Mouse (Mus musculus): ENCODE measurements around the gene Ntn1. TPM values are rescaled to one million over a fixed set of nuclear protein-coding genes. Genes with fewer than 3 reads are reported as not detected.

Gene Ntn1
- polyA plus RNA-seq, 1 experiment from 2014 or later: 58.7 TPM

DNA sequence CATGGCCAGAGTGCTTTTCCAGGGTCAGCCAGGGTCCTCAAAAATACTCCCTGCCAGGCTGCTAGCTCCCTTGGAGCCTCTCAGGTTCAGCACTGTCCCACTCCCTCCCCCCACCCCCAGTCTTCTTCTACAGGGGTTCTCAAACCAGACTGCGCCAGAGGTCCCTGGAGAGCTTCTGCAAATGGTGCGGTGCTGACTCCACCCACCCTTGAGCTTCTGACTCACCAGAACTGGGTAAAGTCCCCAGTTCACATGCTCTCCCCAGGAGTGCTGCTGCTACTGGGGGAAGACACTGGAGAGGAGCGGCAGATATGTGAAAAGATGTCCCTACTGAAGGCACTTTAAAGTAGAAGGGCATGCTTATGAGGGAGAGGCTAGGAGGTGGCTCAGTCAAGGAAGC, 186.7 kb downstream of the Ntn1 start:
- Histone ChIP-seq H3K9ac (no peak overlapping the region), H3K4me3 (no peak overlapping the region), H3K27ac (no peak overlapping the region), H3K4me1 (peaks cover 48% of the 10 kb centered on the region), H3K4me2 (replicated peaks) (no peak overlapping the region), H3K9me3 (replicated peaks) (no peaks in the 10 kb centered on the region), H3K36me3 (no peaks in the 10 kb centered on the region), H3K27me3 (no peaks in the 10 kb centered on the region; the same call in 1 of the 2 replicates)
- ATAC-seq (ENCODE audit: low FRiP score): no peak
- WGBS: 83% methylated on average over 3 of the region's 3 CpGs

DNA sequence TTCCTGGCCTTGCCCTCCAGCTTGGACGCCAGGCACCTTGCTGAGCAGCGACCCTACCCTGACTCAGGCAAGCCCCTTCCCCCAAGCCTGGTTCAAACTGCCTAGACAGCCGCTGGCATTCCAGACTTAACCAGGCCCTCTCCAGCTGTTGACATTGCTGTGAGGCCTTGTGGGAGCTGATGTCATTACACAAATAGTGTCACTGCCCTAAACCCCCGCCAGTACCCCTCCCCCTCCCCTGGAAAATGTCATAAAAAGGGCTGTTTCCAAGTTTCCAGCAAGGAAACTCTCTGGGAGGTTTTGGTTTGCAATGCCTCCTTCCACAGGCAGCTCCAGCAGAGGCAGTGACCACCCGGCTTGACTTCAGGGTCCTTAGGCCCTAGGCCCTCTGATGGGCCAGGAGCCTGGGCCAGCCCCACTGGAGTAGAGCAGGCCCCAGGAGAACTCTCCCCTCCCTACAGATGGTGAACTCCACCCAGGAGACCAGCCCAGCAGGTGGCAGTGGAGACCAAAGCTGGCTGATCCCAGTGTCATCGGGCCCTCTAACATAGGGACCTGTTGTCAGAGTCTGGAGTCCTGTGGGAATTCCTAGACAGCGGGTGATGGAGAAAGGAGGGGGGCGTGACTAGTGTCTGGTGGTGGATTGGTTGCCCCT, 188.6 kb downstream of the Ntn1 start:
- Histone ChIP-seq H3K9me3 (replicated peaks) (no peaks in the 10 kb centered on the region), H3K27me3 (no peaks in the 10 kb centered on the region), H3K4me3 (no peak overlapping the region), H3K4me2 (replicated peaks) (no peak overlapping the region), H3K9ac (no peak overlapping the region), H3K27ac (peak overlapping the region; percentile 46; the same call in 1 of the 2 replicates), H3K36me3 (no peaks in the 10 kb centered on the region), H3K4me1 (peaks cover 48% of the 10 kb centered on the region)
- WGBS: 38% methylated on average over 8 of the region's 8 CpGs
- ATAC-seq (ENCODE audit: low FRiP score): peak; percentile 21

DNA sequence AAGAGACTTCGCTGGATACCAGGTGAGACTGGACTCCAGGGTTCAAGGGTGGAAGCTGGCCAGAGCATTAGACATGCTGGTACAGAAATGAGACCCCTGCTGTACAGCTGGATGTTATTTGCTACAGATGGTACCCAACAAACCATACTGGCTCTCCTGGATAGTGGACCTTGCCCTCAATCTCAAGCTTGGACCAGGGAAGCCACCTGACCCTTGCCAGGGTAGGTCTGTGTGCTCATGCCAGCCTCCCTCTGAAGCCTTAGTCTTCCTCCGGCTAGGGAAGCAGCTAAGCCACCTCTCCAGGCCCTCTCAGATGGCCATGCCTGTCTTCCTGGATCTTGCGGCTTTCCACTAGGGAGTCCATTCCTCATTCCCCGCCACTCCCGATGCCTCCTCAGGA, 189.9 kb downstream of the Ntn1 start:
- ATAC-seq (ENCODE audit: low FRiP score): no peak
- H3K36me3 ChIP-seq: no peaks in the 10 kb centered on the region

DNA sequence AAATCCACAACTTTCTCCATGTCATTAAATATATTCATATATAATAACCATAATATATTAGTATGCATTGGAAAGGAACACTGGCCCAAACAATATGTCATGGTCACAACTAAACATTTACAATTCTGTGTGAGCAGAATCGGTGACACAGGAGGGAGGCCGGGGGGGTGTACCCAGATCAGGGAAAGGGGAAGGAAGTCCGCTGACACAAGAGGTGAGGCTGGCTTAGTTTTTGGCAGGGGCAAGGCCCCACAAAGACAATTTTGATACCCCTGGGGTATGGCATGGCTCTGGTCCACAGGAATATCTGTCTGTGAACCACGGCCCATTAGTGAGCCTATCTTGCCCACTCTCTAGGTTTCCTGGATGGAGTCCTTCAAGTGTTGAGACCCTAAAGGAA, 191.1 kb downstream of the Ntn1 start:
- Histone ChIP-seq H3K9me3 (replicated peaks) (no peaks in the 10 kb centered on the region), H3K9ac (no peak overlapping the region), H3K27ac (no peak overlapping the region), H3K27me3 (no peaks in the 10 kb centered on the region), H3K4me2 (replicated peaks) (no peak overlapping the region), H3K4me3 (no peak overlapping the region), H3K36me3 (no peaks in the 10 kb centered on the region), H3K4me1 (peaks cover 26% of the 10 kb centered on the region)
- ATAC-seq (ENCODE audit: low FRiP score): no peak
- WGBS: 86% methylated on average over 4 of the region's 4 CpGs

More for the DNA sequence above, 189.9 kb downstream of the Ntn1 start:
- no peaks in the 10 kb centered on the region for H3K27me3 ChIP-seq
- H3K4me3 ChIP-seq: no peak overlapping the region
- peaks cover 38% of the 10 kb centered on the region for H3K4me1 ChIP-seq
- no peak overlapping the region for H3K4me2 ChIP-seq (replicated peaks)
- H3K27ac ChIP-seq: no peak overlapping the region
- WGBS: 85% methylated on average over 5 of the region's 5 CpGs
- H3K9ac ChIP-seq: no peak overlapping the region
- no peaks in the 10 kb centered on the region for H3K9me3 ChIP-seq (replicated peaks)

DNA sequence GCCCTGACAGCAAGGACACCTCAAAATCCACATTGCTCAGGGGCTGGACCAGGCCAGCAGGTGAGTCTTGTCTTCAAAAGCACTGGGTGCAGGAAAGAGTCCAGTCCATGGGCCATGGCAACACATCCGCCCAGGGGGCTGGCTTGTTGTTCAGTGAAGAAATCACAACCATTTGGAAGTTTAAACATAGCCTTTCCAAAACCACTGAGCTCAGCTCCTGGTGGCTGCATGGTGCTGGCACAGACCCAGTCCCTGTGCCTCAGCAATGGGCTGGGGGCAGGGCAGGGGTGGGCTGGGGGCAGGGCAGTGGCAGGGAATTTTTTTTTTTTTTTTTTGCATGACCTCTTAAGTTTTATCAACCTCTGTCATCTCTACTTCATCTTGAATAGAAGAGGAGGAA, 192.0 kb downstream of the Ntn1 start:
- WGBS: 82% methylated on average over 1 of the region's 1 CpGs
- no peaks in the 10 kb centered on the region for H3K36me3 ChIP-seq
- no peak overlapping the region for H3K4me3 ChIP-seq
- H3K27me3 ChIP-seq: no peaks in the 10 kb centered on the region
- H3K4me1 ChIP-seq: peaks cover 21% of the 10 kb centered on the region
- no peak overlapping the region for H3K4me2 ChIP-seq (replicated peaks)
- no peak for ATAC-seq (ENCODE audit: low FRiP score)
- H3K9ac ChIP-seq: no peak overlapping the region
- no peaks in the 10 kb centered on the region for H3K9me3 ChIP-seq (replicated peaks)
- 0 out of 2 replicates have a peak overlapping the region, but pooled peaks have one; percentile 6 for H3K27ac ChIP-seq

DNA sequence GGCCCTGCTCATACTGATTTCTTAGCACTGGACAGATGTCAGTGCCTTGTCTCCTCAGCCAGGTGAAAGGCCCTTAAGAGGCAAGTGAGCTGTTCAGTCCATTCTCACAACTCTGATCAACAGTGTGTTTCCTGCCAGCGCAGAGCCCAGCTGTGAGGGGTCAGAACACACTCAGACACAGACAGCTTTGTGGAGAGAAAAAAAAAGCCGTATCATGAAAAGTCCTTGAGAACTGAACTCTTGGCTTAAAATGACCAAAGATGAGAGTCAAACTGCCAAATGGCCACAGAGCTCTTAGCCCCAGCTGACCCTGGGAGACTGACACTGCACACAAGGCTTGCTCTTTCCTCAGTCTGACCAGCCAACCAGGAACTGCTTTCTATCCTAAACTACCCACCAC, 192.6 kb downstream of the Ntn1 start:
- H3K36me3 ChIP-seq: no peaks in the 10 kb centered on the region
- no peaks in the 10 kb centered on the region for H3K9me3 ChIP-seq (replicated peaks)
- WGBS: 83% methylated on average over 2 of the region's 2 CpGs
- peaks cover 24% of the 10 kb centered on the region for H3K4me1 ChIP-seq
- H3K27ac ChIP-seq: 0 out of 2 replicates have a peak overlapping the region, but pooled peaks have one; percentile 6
- no peak for ATAC-seq (ENCODE audit: low FRiP score)
- H3K4me2 ChIP-seq (replicated peaks): no peak overlapping the region
- no peaks in the 10 kb centered on the region for H3K27me3 ChIP-seq
- no peak overlapping the region for H3K9ac ChIP-seq
- H3K4me3 ChIP-seq: no peak overlapping the region

DNA sequence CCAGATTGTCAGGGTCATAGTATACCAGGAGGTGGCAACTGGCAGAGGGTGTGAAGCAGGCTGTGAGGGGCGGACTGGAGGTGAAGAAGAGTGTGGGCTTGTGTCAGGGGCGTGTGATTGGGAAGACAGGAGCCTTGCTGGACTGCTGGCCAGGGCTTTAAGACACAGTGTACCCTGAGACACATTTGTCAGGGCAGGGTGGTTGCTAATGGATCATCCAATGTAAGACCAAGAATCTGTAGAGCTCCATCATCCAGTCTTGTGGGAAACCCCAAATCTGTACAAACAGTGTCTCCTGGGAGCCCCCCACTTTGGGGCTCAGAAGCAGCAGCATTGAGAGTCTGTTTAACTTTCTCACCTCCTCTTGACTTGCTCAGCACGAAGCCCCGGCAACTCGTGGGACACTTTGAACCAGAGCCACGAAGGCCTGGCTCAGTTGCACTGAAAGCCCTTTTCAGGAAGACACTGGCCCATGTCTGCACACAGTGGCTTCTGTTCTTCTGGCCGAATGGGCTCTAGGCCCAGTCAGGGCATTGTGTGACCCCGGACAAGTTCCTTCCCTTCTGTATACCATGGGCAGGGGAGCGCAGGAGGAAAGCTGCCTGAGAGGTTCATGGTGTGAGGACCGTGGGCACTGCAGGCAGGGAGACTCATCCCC, 194.9 kb downstream of the Ntn1 start:
- H3K9me3 ChIP-seq (replicated peaks): no peaks in the 10 kb centered on the region
- 86% methylated on average over 10 of the region's 10 CpGs for WGBS
- H3K27ac ChIP-seq: no peak overlapping the region
- no peak overlapping the region for H3K9ac ChIP-seq
- no peak overlapping the region for H3K4me3 ChIP-seq
- no peaks in the 10 kb centered on the region for H3K36me3 ChIP-seq
- peaks cover 20% of the 10 kb centered on the region for H3K4me1 ChIP-seq
- no peak for ATAC-seq (ENCODE audit: low FRiP score)
- H3K4me2 ChIP-seq (replicated peaks): no peak overlapping the region
- H3K27me3 ChIP-seq: no peaks in the 10 kb centered on the region

DNA sequence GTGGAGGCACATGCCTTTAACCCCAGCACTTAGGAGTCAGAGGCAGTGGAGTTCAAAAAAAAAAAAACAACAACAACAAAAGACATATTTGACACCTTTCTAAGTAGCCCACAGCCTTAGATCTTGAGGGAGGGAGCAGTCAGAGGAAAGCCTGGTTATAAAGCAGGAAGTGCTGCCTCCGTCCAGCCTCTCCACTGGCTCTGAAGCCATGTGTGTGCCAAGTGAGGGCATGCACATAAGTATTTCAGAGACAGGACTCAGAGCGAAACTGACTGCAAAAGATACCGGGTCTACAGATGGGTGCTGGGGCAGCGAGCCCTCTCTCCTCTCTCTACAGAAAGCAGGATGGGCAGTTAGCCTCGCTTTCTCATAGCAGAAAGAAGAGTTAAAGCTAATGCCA, 196.2 kb downstream of the Ntn1 start:
- H3K9ac ChIP-seq: no peak overlapping the region
- peaks cover 30% of the 10 kb centered on the region for H3K4me1 ChIP-seq
- no peak overlapping the region for H3K4me3 ChIP-seq
- no peaks in the 10 kb centered on the region for H3K9me3 ChIP-seq (replicated peaks)
- H3K27ac ChIP-seq: no peak overlapping the region
- ATAC-seq (ENCODE audit: low FRiP score): no peak
- H3K36me3 ChIP-seq: no peaks in the 10 kb centered on the region
- no peaks in the 10 kb centered on the region for H3K27me3 ChIP-seq
- WGBS: 79% methylated on average over 5 of the region's 5 CpGs
- H3K4me2 ChIP-seq (replicated peaks): no peak overlapping the region

DNA sequence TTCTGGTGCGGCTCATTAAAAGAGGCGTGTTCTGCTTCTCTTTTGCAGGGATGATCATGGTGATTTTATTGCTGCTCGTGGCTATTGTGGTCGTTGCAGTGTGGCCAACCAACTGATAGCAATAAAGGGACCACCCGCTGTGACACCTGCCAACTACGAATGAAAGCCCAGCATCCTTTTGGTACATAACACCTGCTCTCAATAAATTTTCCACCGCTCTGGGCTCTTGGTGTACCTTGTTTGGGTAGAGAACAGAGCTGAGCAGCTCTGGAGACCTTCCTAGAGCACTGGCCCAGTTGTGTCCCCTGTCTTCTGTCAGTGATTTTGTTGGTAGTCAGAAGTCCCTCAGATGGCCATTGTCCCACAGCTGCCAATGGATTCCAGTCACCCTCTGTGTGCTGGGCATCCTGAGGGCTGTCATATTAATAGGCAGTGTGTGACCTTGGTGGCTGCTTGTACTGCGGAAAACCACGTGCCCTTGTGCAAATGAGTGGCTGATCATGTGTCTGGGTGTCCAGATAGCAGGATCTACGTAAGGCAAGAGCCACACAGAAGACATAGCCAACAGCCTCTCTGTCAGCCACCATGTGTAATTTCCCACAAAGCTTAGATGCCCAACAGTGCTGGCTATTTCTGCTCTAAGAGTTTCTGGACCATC, 196.8 kb downstream of the Ntn1 start:
- no peak overlapping the region for H3K27ac ChIP-seq
- ATAC-seq (ENCODE audit: low FRiP score): no peak
- 67% methylated on average over 10 of the region's 10 CpGs for WGBS

DNA sequence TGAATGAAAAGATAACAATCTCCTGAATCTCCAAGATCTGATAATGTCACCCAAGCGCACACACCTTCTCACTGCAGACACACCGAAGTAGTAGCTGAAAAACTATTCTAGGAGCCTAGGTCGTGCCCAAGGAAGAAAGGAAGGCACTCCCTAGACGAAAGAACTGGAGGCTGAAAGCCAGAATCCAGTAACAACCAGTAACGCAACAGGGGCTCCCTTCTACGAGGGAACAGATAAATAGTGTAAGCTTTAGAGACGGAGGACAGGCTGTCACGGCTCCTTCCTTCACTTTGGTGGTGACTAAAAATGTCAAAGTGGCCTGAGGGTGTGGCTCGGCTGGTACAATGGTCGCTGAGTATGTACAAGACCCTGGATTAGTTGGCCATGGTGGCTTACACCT, 198.1 kb downstream of the Ntn1 start:
- WGBS: 58% methylated on average over 10 of the region's 10 CpGs
- no peaks in the 10 kb centered on the region for H3K36me3 ChIP-seq
- H3K9ac ChIP-seq: no peak overlapping the region
- H3K27me3 ChIP-seq: no peaks in the 10 kb centered on the region
- no peak overlapping the region for H3K27ac ChIP-seq
- peaks cover 33% of the 10 kb centered on the region for H3K4me1 ChIP-seq
- H3K4me3 ChIP-seq: no peak overlapping the region
- no peak for ATAC-seq (ENCODE audit: low FRiP score)
- H3K9me3 ChIP-seq (replicated peaks): no peaks in the 10 kb centered on the region
- no peak overlapping the region for H3K4me2 ChIP-seq (replicated peaks)

More for the DNA sequence above, 196.8 kb downstream of the Ntn1 start:
- no peaks in the 10 kb centered on the region for H3K36me3 ChIP-seq
- no peak overlapping the region for H3K4me3 ChIP-seq
- H3K4me1 ChIP-seq: peaks cover 33% of the 10 kb centered on the region
- H3K9me3 ChIP-seq (replicated peaks): no peaks in the 10 kb centered on the region
- no peaks in the 10 kb centered on the region for H3K27me3 ChIP-seq
- no peak overlapping the region for H3K4me2 ChIP-seq (replicated peaks)
- H3K9ac ChIP-seq: no peak overlapping the region

DNA sequence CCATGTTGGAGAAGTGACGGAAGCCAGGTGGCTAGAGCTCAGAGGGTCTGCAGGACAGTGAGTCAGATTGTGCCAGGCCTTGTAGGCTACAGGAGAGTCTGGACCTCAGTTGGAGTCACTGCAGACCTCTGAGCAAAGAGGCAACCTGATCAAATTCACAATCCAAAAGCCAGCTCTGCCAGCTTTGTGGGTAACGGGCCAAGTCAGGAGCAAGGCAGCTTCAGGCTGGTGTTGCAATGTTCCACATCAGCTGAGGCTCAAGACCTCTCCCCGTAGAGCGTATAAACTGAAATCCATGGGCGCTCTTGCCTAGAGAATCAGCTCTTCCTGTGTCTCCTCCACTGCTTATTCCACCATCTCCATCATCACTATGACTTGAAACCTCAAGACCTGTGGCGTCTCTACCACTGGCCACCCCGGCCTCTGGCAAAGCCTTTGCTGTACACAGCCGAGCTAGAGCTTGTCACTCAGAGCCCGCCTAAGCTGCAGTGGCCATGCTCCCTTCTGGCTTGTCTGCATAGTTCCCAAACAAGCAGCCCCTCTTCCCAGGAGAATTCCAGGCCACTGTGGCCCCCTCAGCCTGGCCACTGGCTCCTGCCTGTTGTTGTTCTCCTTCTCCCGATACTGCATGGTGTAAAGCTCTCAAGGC, 198.7 kb downstream of the Ntn1 start:
- no peak overlapping the region for H3K9ac ChIP-seq
- no peaks in the 10 kb centered on the region for H3K27me3 ChIP-seq
- no peak overlapping the region for H3K4me2 ChIP-seq (replicated peaks)
- no peak overlapping the region for H3K4me3 ChIP-seq
- no peaks in the 10 kb centered on the region for H3K9me3 ChIP-seq (replicated peaks)
- no peak for ATAC-seq (ENCODE audit: low FRiP score)
- no peak overlapping the region for H3K27ac ChIP-seq
- H3K36me3 ChIP-seq: no peaks in the 10 kb centered on the region
- H3K4me1 ChIP-seq: peaks cover 33% of the 10 kb centered on the region
- WGBS: 79% methylated on average over 10 of the region's 10 CpGs

DNA sequence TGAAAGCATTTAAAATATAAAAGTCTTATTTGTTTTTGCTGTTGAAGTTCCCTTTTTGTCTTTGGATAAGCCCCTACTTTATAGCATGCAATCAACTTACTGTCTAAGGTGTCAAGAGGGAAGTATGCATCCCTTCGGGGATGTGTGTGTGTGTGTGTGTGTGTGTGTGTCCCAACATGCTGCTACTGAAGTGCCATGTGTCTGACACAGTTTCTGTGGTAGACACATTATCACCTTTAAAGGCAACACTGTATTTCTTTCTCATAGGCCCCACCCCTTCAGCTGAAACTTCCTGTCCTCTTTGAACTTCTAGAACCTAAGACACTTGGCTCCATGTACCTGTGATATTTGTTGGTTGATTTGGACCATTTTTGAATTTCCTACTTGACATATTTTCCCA, 199.6 kb downstream of the Ntn1 start:
- Histone ChIP-seq H3K36me3 (no peaks in the 10 kb centered on the region), H3K9me3 (replicated peaks) (no peaks in the 10 kb centered on the region), H3K4me1 (peaks cover 35% of the 10 kb centered on the region), H3K9ac (no peak overlapping the region), H3K4me3 (no peak overlapping the region), H3K4me2 (replicated peaks) (no peak overlapping the region), H3K27ac (no peak overlapping the region), H3K27me3 (no peaks in the 10 kb centered on the region)
- WGBS: 85% methylated on average over 1 of the region's 1 CpGs
- ATAC-seq (ENCODE audit: low FRiP score): no peak

All from hindbrain, embryonic 12.5 days (tissue).